Mouse (Mus musculus) ES-Bruce4 (cell line): Measurements from ENCODE around the gene Gpx7. TPM values are rescaled to one million over a fixed set of nuclear protein-coding genes. Genes with fewer than 3 reads are reported as not detected.
"Not testable (repeated sequence)": the region's sequence is repeated elsewhere in the genome, so short reads cannot be mapped to it uniquely, and the experiment has no call there.

Source experiments
- H3K27ac ChIP-seq: 2 replicates; pipeline ENCODE4 v1.5.1; 2012; ENCODE audit warnings: low read length, inconsistent platforms; ENCODE audit not compliant: insufficient read depth
- H3K27me3 ChIP-seq: 2 replicates; pipeline ENCODE4 v1.6.1; 2012; ENCODE audit warnings: mild to moderate bottlenecking, low read length, inconsistent platforms; ENCODE audit not compliant: control insufficient read depth, poor library complexity, insufficient read depth, severe bottlenecking
- H3K36me3 ChIP-seq: 2 replicates; pipeline ENCODE4 v1.6.1; 2012; ENCODE audit warnings: inconsistent platforms, mild to moderate bottlenecking, low read length, moderate library complexity; ENCODE audit not compliant: control insufficient read depth, poor library complexity, insufficient read depth, severe bottlenecking
- H3K4me1 ChIP-seq: one replicate; pipeline ENCODE4 v1.8.1; 2011; ENCODE audit warnings: low read length; ENCODE audit not compliant: control insufficient read depth, insufficient read depth
- H3K4me3 ChIP-seq: 2 replicates; pipeline ENCODE4 v1.5.1; 2011; ENCODE audit warnings: low read depth, mild to moderate bottlenecking, low read length
- H3K9ac ChIP-seq: 2 replicates; pipeline ENCODE4 v1.6.1; 2012; ENCODE audit warnings: low read depth, mild to moderate bottlenecking, inconsistent platforms; ENCODE audit not compliant: poor library complexity, severe bottlenecking
- H3K9me3 ChIP-seq: replicated peaks from 2 replicates; pipeline ENCODE4 v1.6.1; 2012; ENCODE audit warnings: mild to moderate bottlenecking, low read length, inconsistent platforms; ENCODE audit not compliant: control insufficient read depth, poor library complexity, insufficient read depth, severe bottlenecking
- CTCF ChIP-seq: IDR thresholded peaks from one replicate; pipeline ENCODE4 v1.8.1; 2011; ENCODE audit warnings: low read depth, low read length
- EP300 ChIP-seq: IDR thresholded peaks from 2 replicates; pipeline ENCODE4 v1.6.1; 2011; ENCODE audit warnings: low read depth, low read length; ENCODE audit not compliant: insufficient read depth
- POLR2A ChIP-seq: IDR thresholded peaks from one replicate; pipeline ENCODE4 v1.8.1; 2011; ENCODE audit warnings: low read length; ENCODE audit not compliant: insufficient read depth
- polyA plus RNA-seq: library from polyadenylated mRNA; stranded (reverse); fragments of >200 nt; gene quantifications from 2 replicates; pipeline ENCODE4 v1.2.4, GENCODE M21; 2011; ENCODE audit warnings: low read depth; ENCODE audit not compliant: missing spikeins, insufficient read depth, insufficient read length

The Gpx7 gene
- polyA plus RNA-seq, 1 experiment, result 11.5 TPM

GRCm38 (mm10) chr4:108362321-108363261, 44.2 kb downstream of the Gpx7 start:
- peak overlapping the region; percentile 86 for H3K27ac ChIP-seq
- H3K27me3 ChIP-seq, result no peaks in the 10 kb centered on the region
- H3K9ac ChIP-seq, result peak overlapping the region; percentile 51
- no peaks in the 10 kb centered on the region for H3K36me3 ChIP-seq
- peak overlapping the region; percentile 15 for H3K4me3 ChIP-seq
- peak; percentile 84 for TF ChIP-seq EP300
- TF ChIP-seq CTCF, result no peak
- H3K9me3 ChIP-seq, result no peaks in the 10 kb centered on the region
- peaks cover 17% of the 10 kb centered on the region for H3K4me1 ChIP-seq

- H3K4me1 ChIP-seq, result peaks cover 17% of the 10 kb centered on the region
- no peak for TF ChIP-seq CTCF
- TF ChIP-seq EP300, result no peak
- no peak for TF ChIP-seq POLR2A
- H3K36me3 ChIP-seq, result no peaks in the 10 kb centered on the region
- H3K27ac ChIP-seq, result no peak overlapping the region
- H3K4me3 ChIP-seq, result 0 out of 2 replicates have a peak overlapping the region, but pooled peaks have one; percentile 7
- no peaks in the 10 kb centered on the region for H3K27me3 ChIP-seq
- no peak overlapping the region for H3K9ac ChIP-seq
- no peaks in the 10 kb centered on the region for H3K9me3 ChIP-seq
These were observed 46.4 kb downstream of the Gpx7 start for GRCm38 (mm10) chr4:108360136-108361055.

GRCm38 (mm10) chr4:108358498-108358897, 48.3 kb downstream of the Gpx7 start:
- Histone ChIP-seq H3K27ac (no peak overlapping the region), H3K4me1 (peaks cover 13% of the 10 kb centered on the region)
- no peak for TF ChIP-seq POLR2A
- no peak for TF ChIP-seq CTCF
- TF ChIP-seq EP300, result no peak

GRCm38 (mm10) chr4:108357458-108357857, 49.3 kb downstream of the Gpx7 start:
- TF ChIP-seq POLR2A (no peak), EP300 (no peak), CTCF (no peak)
- peaks cover 12% of the 10 kb centered on the region for H3K4me1 ChIP-seq

More at GRCm38 (mm10) chr4:108358498-108358897, 48.3 kb downstream of the Gpx7 start:
- H3K36me3 ChIP-seq, result no peaks in the 10 kb centered on the region
- no peak overlapping the region for H3K4me3 ChIP-seq
- H3K9me3 ChIP-seq, result no peaks in the 10 kb centered on the region
- H3K9ac ChIP-seq, result no peak overlapping the region
- H3K27me3 ChIP-seq, result no peaks in the 10 kb centered on the region

GRCm38 (mm10) chr4:108353591-108353990, 53.2 kb downstream of the Gpx7 start:
- H3K27ac ChIP-seq, H3K9ac ChIP-seq, H3K4me1 ChIP-seq, H3K9me3 ChIP-seq, H3K36me3 ChIP-seq, H3K4me3 ChIP-seq, H3K27me3 ChIP-seq: not testable (repeated sequence)

More at GRCm38 (mm10) chr4:108357458-108357857, 49.3 kb downstream of the Gpx7 start:
- Histone ChIP-seq H3K36me3 (no peaks in the 10 kb centered on the region), H3K4me3 (no peak overlapping the region), H3K27ac (no peak overlapping the region), H3K27me3 (no peaks in the 10 kb centered on the region), H3K9me3 (no peaks in the 10 kb centered on the region), H3K9ac (no peak overlapping the region)

- Histone ChIP-seq H3K27me3 (no peaks in the 10 kb centered on the region), H3K9ac (no peak overlapping the region), H3K36me3 (no peaks in the 10 kb centered on the region), H3K4me3 (0 out of 2 replicates have a peak overlapping the region, but pooled peaks have one; percentile 1), H3K9me3 (no peaks in the 10 kb centered on the region), H3K27ac (no peak overlapping the region), H3K4me1 (peaks cover 7% of the 10 kb centered on the region)
- TF ChIP-seq POLR2A (no peak), CTCF (no peak), EP300 (no peak)
These were observed 55.9 kb downstream of the Gpx7 start for GRCm38 (mm10) chr4:108350819-108351218.

Other genes with a start within 250 kb of the Gpx7 start
- 51.1 and 52.8 TPM in 2 replicates for gene Echdc2, start 241.5 kb downstream of the Gpx7 start, polyA plus RNA-seq
- gene Zyg11a, start 188.9 kb downstream of the Gpx7 start, polyA plus RNA-seq, result 22.3 and 23.2 TPM in 2 replicates
- gene Zyg11b, start 105.9 kb downstream of the Gpx7 start, polyA plus RNA-seq, result 26.7 and 30.8 TPM in 2 replicates
- gene Coa7, start 78.8 kb downstream of the Gpx7 start, polyA plus RNA-seq, result 53.6 and 62.0 TPM in 2 replicates
- gene Shisal2a, start 23.6 kb downstream of the Gpx7 start, polyA plus RNA-seq, result 1.2 and 1.4 TPM in 2 replicates
- gene Tut4, start 52.5 kb upstream of the Gpx7 start, polyA plus RNA-seq, result 75.9 and 88.3 TPM in 2 replicates
- gene Prpf38a, start 172.4 kb upstream of the Gpx7 start, polyA plus RNA-seq, result 119 and 121 TPM in 2 replicates
- 69.3 and 71.1 TPM in 2 replicates for gene Orc1, start 172.5 kb upstream of the Gpx7 start, polyA plus RNA-seq
- gene Cc2d1b, start 213.0 kb upstream of the Gpx7 start, polyA plus RNA-seq, result 47.8 and 49.0 TPM in 2 replicates